Mouse (Mus musculus): ENCODE results near the gene Gm45062. TPM values are rescaled to one million over a fixed set of nuclear protein-coding genes. Genes with fewer than 3 reads are reported as not detected.

The Gm45062 gene
- polyA plus RNA-seq, 1 experiment: not detected

DNA sequence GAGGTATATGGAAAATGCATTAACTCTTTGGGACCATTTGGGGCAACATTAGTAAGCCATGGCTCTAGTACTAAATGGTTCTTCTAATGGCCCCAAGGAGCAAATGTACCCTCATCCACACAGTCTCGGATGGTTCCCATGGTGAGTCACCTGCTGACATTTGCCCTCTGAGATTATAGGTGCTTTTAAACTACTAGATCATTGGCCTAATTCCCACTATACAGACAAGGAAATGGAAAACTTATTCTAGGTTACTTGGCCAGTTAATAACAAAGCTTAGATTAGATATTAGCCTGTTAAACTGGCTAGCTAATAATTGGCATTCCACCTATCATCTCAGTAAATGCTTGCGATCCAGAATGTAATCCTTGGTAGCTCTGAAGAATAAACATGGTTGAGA lies 203.2 kb downstream of the Gm45062 start:
- 96% methylated on average over 2 of the region's 2 CpGs for WGBS
- no peak for TF ChIP-seq POLR2A (IDR thresholded peaks at IDR 0.05; ENCODE audit: low read depth, low read length)
- TF ChIP-seq CTCF (IDR thresholded peaks at IDR 0.05; ENCODE audit: extremely low read depth, insufficient read depth, insufficient read length, insufficient replicate concordance): no peak
- Histone ChIP-seq H3K36me3 (ENCODE audit: control insufficient read depth, insufficient read depth, low read length) (no peaks in the 10 kb centered on the region), H3K4me1 (ENCODE audit: control insufficient read depth, insufficient read depth, insufficient read length) (peaks cover 3% of the 10 kb centered on the region; the same call in 1 of the 2 replicates), H3K4me3 (ENCODE audit: extremely low read depth, insufficient read depth, insufficient read length) (no peak overlapping the region), H3K27ac (ENCODE audit: insufficient read depth, low read length) (no peak overlapping the region), H3K27me3 (ENCODE audit: control insufficient read depth, insufficient read depth, low read length) (no peaks in the 10 kb centered on the region)
- no peak for DNase-seq (ENCODE audit: low read depth in 1 of 2, low spot score in 2 of 2)

DNA sequence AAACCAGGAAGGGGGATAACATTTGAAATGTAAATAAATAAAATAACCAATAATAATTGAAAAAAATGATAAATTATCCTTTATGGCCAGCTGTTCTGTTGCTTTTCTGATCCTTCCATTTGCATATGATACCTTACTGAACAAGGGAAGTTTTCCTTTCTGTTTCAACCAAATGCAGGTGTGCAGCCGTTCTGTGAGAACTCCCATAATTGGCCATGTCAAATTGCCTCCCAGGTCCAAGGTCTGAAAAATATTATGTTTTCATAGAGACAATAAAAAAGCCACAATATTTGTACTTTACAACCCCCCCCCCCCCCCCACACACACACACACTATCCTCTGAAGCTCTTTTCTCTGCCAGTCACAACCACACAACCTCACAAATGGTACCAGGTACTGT lies 206.1 kb downstream of the Gm45062 start:
- 35% methylated on average over 1 of the region's 1 CpGs for WGBS
- no peak for DNase-seq (ENCODE audit: low read depth in 1 of 2, low spot score in 2 of 2)
- Histone ChIP-seq H3K27me3 (ENCODE audit: control insufficient read depth, insufficient read depth, low read length) (no peaks in the 10 kb centered on the region), H3K27ac (ENCODE audit: insufficient read depth, low read length) (no peak overlapping the region), H3K4me1 (ENCODE audit: control insufficient read depth, insufficient read depth, insufficient read length) (peaks cover 3% of the 10 kb centered on the region; the same call in 1 of the 2 replicates), H3K4me3 (ENCODE audit: extremely low read depth, insufficient read depth, insufficient read length) (no peak overlapping the region), H3K36me3 (ENCODE audit: control insufficient read depth, insufficient read depth, low read length) (no peaks in the 10 kb centered on the region)
- TF ChIP-seq POLR2A (IDR thresholded peaks at IDR 0.05; ENCODE audit: low read depth, low read length) (no peak), CTCF (IDR thresholded peaks at IDR 0.05; ENCODE audit: extremely low read depth, insufficient read depth, insufficient read length, insufficient replicate concordance) (no peak)

DNA sequence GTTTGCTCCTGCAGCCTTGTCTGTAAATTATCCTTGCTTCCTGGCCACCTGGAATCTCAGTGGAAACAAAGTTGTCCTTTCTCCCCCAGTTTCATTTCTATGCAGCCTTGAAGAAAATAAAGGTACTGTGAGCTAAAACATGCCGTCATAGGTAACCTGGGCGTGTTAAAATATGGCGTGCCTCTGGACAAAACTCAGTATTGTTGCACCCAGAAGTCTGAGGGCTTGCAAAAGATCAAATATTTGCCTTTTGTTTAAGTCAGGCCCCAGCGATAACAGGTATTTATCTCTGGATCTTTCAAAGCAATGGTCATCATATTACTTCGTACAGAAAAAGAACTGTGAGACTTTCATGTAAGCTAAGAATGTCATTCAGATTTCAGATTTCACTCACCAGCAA lies 206.7 kb downstream of the Gm45062 start:
- no peak for DNase-seq (ENCODE audit: low read depth in 1 of 2, low spot score in 2 of 2)
- H3K4me1 ChIP-seq (ENCODE audit: control insufficient read depth, insufficient read depth, insufficient read length): peaks cover 3% of the 10 kb centered on the region; the same call in 1 of the 2 replicates
- no peak overlapping the region for H3K4me3 ChIP-seq (ENCODE audit: extremely low read depth, insufficient read depth, insufficient read length)
- WGBS: 94% methylated on average over 5 of the region's 5 CpGs
- TF ChIP-seq CTCF (IDR thresholded peaks at IDR 0.05; ENCODE audit: extremely low read depth, insufficient read depth, insufficient read length, insufficient replicate concordance) (no peak), POLR2A (IDR thresholded peaks at IDR 0.05; ENCODE audit: low read depth, low read length) (no peak)
- H3K36me3 ChIP-seq (ENCODE audit: control insufficient read depth, insufficient read depth, low read length): no peaks in the 10 kb centered on the region
- no peak overlapping the region for H3K27ac ChIP-seq (ENCODE audit: insufficient read depth, low read length)
- no peaks in the 10 kb centered on the region for H3K27me3 ChIP-seq (ENCODE audit: control insufficient read depth, insufficient read depth, low read length)

DNA sequence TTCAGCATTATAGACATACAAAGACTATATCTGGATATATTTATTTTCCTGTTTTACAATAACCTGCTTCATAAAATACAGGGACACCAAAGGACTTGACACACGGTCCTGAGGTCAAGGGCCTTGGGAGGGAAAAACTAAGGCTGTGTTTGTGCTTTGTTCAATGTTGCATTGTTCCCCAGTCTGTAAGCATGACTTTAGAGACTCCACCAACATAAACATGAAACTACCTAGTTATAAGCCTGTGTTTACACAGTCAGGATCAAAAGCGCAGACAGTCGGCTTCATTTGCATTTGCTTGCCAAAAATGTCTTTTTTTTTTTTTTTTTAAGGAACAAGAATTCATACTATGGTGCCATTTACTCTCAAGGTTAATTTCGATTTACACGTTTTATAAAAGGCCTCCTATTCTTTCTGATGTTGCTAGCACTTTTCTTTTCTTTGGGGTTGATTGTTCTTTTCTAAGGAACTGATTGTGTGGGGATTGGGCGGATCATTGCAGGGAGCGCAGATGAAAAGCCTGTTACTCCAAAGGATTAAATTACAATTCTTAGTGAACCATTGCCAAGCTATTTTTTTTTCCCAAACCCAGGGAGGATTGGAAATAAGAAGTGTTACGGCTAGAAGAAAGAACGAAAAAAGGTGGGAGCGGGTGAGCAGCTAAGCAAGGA lies 208.6 kb downstream of the Gm45062 start:
- DNase-seq (ENCODE audit: low read depth in 1 of 2, low spot score in 2 of 2): no peak
- Histone ChIP-seq H3K4me1 (ENCODE audit: control insufficient read depth, insufficient read depth, insufficient read length) (peaks cover 3% of the 10 kb centered on the region; the same call in 1 of the 2 replicates), H3K4me3 (ENCODE audit: extremely low read depth, insufficient read depth, insufficient read length) (no peak overlapping the region), H3K36me3 (ENCODE audit: control insufficient read depth, insufficient read depth, low read length) (no peaks in the 10 kb centered on the region), H3K27ac (ENCODE audit: insufficient read depth, low read length) (no peak overlapping the region), H3K27me3 (ENCODE audit: control insufficient read depth, insufficient read depth, low read length) (no peaks in the 10 kb centered on the region)
- WGBS: 92% methylated on average over 10 of the region's 10 CpGs
- TF ChIP-seq POLR2A (IDR thresholded peaks at IDR 0.05; ENCODE audit: low read depth, low read length) (no peak), CTCF (IDR thresholded peaks at IDR 0.05; ENCODE audit: extremely low read depth, insufficient read depth, insufficient read length, insufficient replicate concordance) (no peak)

DNA sequence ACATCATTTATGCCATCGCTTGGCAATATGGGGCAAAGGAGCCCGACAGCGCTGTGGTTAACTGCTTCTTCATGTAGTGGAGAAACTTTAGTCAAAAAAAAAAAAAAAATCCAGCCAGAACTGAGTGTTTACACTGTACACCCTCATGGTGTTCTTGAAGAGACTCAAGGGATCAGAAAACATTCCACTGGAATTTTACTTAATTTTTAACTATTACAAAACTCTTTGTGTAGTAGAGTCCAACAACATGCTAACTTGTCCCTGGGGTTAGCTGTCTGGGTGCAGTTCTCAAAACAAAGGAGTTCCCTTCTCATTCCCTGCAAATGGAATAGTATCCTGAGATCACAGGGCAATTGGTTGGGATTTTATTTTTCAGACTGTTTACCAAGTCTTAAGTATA lies 210.7 kb downstream of the Gm45062 start:
- Histone ChIP-seq H3K27ac (ENCODE audit: insufficient read depth, low read length) (no peak overlapping the region), H3K4me1 (ENCODE audit: control insufficient read depth, insufficient read depth, insufficient read length) (peaks cover 3% of the 10 kb centered on the region; the same call in 1 of the 2 replicates), H3K4me3 (ENCODE audit: extremely low read depth, insufficient read depth, insufficient read length) (no peak overlapping the region), H3K27me3 (ENCODE audit: control insufficient read depth, insufficient read depth, low read length) (no peaks in the 10 kb centered on the region), H3K36me3 (ENCODE audit: control insufficient read depth, insufficient read depth, low read length) (no peaks in the 10 kb centered on the region)
- DNase-seq (ENCODE audit: low read depth in 1 of 2, low spot score in 2 of 2): no peak
- WGBS: 91% methylated on average over 3 of the region's 3 CpGs
- TF ChIP-seq CTCF (IDR thresholded peaks at IDR 0.05; ENCODE audit: extremely low read depth, insufficient read depth, insufficient read length, insufficient replicate concordance): no peak

DNA sequence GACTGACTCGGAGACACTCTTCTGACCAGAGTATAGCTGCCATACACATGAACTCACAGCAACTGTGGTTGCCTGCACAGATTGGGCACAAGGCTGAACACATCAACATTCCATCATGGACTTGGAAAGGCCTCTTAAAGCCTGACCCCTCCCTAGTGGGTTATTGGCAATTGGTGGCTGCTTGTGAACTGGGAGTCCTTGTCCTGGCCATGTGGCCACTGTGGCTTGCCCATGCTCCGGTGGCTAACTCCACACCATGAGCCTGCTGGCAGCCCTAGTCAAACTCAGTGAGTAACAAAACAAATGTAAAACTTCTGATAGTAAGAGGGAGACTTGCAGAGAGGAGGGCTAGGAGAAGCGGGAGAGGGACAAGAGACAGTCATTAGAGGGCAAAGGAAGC lies 212.9 kb downstream of the Gm45062 start:
- WGBS: 94% methylated on average over 3 of the region's 3 CpGs
- TF ChIP-seq CTCF (IDR thresholded peaks at IDR 0.05; ENCODE audit: extremely low read depth, insufficient read depth, insufficient read length, insufficient replicate concordance): no peak
- no peak for TF ChIP-seq POLR2A (IDR thresholded peaks at IDR 0.05; ENCODE audit: low read depth, low read length)

DNA sequence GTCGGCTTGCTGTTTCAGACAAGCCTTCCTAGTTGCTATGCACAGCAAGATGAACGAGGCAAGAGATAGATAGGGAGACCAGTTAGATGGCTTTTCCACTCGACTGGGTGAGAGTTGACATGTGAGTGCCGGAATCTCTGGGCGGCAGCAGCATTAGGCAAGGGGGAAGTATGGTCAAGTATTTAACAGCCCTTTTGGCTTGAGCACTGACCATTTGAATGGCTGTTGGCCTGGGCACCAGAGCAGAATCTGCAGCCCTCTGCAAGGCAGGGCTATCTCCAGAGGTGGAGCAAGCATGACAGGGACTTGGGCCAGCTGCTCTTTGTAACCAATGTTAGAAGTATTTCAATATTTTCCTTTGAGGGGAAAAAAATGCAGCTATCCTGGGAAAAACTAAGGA lies 213.7 kb downstream of the Gm45062 start:
- Histone ChIP-seq H3K27ac (ENCODE audit: insufficient read depth, low read length) (no peak overlapping the region), H3K4me1 (ENCODE audit: control insufficient read depth, insufficient read depth, insufficient read length) (no peaks in the 10 kb centered on the region), H3K4me3 (ENCODE audit: extremely low read depth, insufficient read depth, insufficient read length) (no peak overlapping the region), H3K27me3 (ENCODE audit: control insufficient read depth, insufficient read depth, low read length) (no peaks in the 10 kb centered on the region), H3K36me3 (ENCODE audit: control insufficient read depth, insufficient read depth, low read length) (no peaks in the 10 kb centered on the region)
- TF ChIP-seq CTCF (IDR thresholded peaks at IDR 0.05; ENCODE audit: extremely low read depth, insufficient read depth, insufficient read length, insufficient replicate concordance): no peak
- TF ChIP-seq POLR2A (IDR thresholded peaks at IDR 0.05; ENCODE audit: low read depth, low read length): no peak
- DNase-seq (ENCODE audit: low read depth in 1 of 2, low spot score in 2 of 2): no peak
- 66% methylated on average over 5 of the region's 5 CpGs for WGBS

More for the DNA sequence above, 212.9 kb downstream of the Gm45062 start:
- Histone ChIP-seq H3K36me3 (ENCODE audit: control insufficient read depth, insufficient read depth, low read length) (no peaks in the 10 kb centered on the region), H3K27ac (ENCODE audit: insufficient read depth, low read length) (no peak overlapping the region), H3K27me3 (ENCODE audit: control insufficient read depth, insufficient read depth, low read length) (no peaks in the 10 kb centered on the region), H3K4me3 (ENCODE audit: extremely low read depth, insufficient read depth, insufficient read length) (no peak overlapping the region), H3K4me1 (ENCODE audit: control insufficient read depth, insufficient read depth, insufficient read length) (no peaks in the 10 kb centered on the region)
- no peak for DNase-seq (ENCODE audit: low read depth in 1 of 2, low spot score in 2 of 2)

Measured in spleen, adult 2 months (tissue).